Mouse (Mus musculus) embryonic facial prominence, embryonic 11.5 days (tissue): Measurements from ENCODE around the gene Rora. TPM values are rescaled to one million over a fixed set of nuclear protein-coding genes. Genes with fewer than 3 reads are reported as not detected.

Source experiments
- ATAC-seq: fragments of 200-750 bp; cut with Nextera tagmentation; replicated peaks from 2 replicates; pipeline ENCODE4 v1.8.0; 2017; ENCODE audit warnings: low read depth; ENCODE audit not compliant: insufficient number of reproducible peaks, low FRiP score, low TSS enrichment
- DNase-seq: peaks from one replicate; pipeline ENCODE4 v3.0.0-alpha.2; 2015; ENCODE audit warnings: low spot score
- H3K27ac ChIP-seq: fragments of 300-500 bp; sonication (generic); replicated peaks from 2 replicates; pipeline ENCODE4 v1.5.1; 2014; ENCODE audit warnings: mild to moderate bottlenecking, low read depth, low read length, control low read depth
- H3K27me3 ChIP-seq: fragments of 300-500 bp; sonication (generic); 2 replicates; pipeline ENCODE4 v1.6.1; 2014; ENCODE audit warnings: mild to moderate bottlenecking, low read length, moderate library complexity, mixed read lengths; ENCODE audit not compliant: control insufficient read depth, insufficient read depth
- H3K36me3 ChIP-seq: fragments of 300-500 bp; sonication (generic); replicated peaks from 2 replicates; pipeline ENCODE4 v1.6.1; 2014; ENCODE audit warnings: low read depth, mild to moderate bottlenecking, low read length, moderate library complexity, mixed read lengths; ENCODE audit not compliant: control insufficient read depth, insufficient read depth
- H3K4me1 ChIP-seq: fragments of 300-500 bp; sonication (generic); 2 replicates; pipeline ENCODE4 v1.6.1; 2014; ENCODE audit warnings: low read length, mixed read lengths; ENCODE audit not compliant: control insufficient read depth, insufficient read depth
- H3K4me2 ChIP-seq: fragments of 300-500 bp; sonication (generic); 2 replicates; pipeline ENCODE4 v1.6.1; 2014; ENCODE audit warnings: low read depth, mild to moderate bottlenecking, control low read depth, low read length, moderate library complexity
- H3K4me3 ChIP-seq: fragments of 300-500 bp; sonication (generic); 2 replicates; pipeline ENCODE4 v1.5.1; 2014; ENCODE audit warnings: low read depth, low read length, control low read depth
- H3K9ac ChIP-seq: fragments of 300-500 bp; sonication (generic); replicated peaks from 2 replicates; pipeline ENCODE4 v1.6.1; 2014; ENCODE audit warnings: mild to moderate bottlenecking, control low read depth, low read length
- H3K9me3 ChIP-seq: fragments of 300-500 bp; sonication (generic); replicated peaks from 2 replicates; pipeline ENCODE4 v1.6.1; 2016; ENCODE audit warnings: mild to moderate bottlenecking, low read length, inconsistent platforms, mixed read lengths; ENCODE audit not compliant: control insufficient read depth
- WGBS: fragments of 180-500 bp; shearing (Covaris S2); extraction: QIAGEN DNeasy Blood & Tissue Kit; methylation state at CpG from one replicate; pipeline ENCODE4 v1.1.7; 2014; 5-methylcytosine and 5-hydroxymethylcytosine counted together
- polyA plus RNA-seq: library from polyadenylated mRNA; unstranded; fragments of >200 nt; fragmentation: Nextera tagmentation; extraction: Ambion mirVana; gene quantifications from 2 replicates; pipeline ENCODE4 v1.2.1, GENCODE M21; 2014

The Rora gene
- polyA plus RNA-seq, 1 experiment from 2014 or later: 5.7 TPM

- DNase-seq (no peak), ATAC-seq (no peak)
- Histone ChIP-seq H3K27ac (no peak overlapping the region), H3K4me1 (no peaks in the 10 kb centered on the region), H3K4me3 (no peak overlapping the region), H3K36me3 (no peaks in the 10 kb centered on the region), H3K27me3 (no peaks in the 10 kb centered on the region), H3K9ac (no peak overlapping the region), H3K4me2 (no peak overlapping the region), H3K9me3 (no peaks in the 10 kb centered on the region)
- WGBS: 69% methylated on average over 2 of the region's 2 CpGs
These were observed 355.1 kb downstream of the Rora start for GRCm38 (mm10) chr9:69008706-69009105.

DNA sequence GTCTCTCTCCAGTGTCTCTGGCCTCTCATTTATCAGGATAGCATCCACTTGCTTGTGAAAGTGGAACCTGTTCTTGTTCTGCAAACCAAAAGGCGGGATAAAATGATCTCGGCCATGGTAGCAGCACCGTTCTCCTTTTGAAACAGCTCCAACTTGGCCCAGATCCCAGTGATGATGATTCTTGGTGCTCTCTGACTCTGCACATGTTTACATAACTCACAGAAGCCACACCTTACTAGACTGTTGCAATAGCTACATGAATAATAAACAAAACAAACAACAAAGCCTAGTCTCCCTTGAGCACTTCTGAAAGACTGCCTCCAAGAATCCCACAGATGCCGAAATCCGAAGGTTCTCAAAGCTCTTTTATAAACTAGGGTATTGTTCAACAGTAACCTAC, 357.3 kb downstream of the Rora start:
- H3K36me3 ChIP-seq: no peaks in the 10 kb centered on the region
- no peaks in the 10 kb centered on the region for H3K27me3 ChIP-seq
- ATAC-seq (no peak), DNase-seq (no peak)
- H3K9ac ChIP-seq: no peak overlapping the region
- H3K4me2 ChIP-seq: no peak overlapping the region
- H3K9me3 ChIP-seq: no peaks in the 10 kb centered on the region
- no peaks in the 10 kb centered on the region for H3K4me1 ChIP-seq
- no peak overlapping the region for H3K4me3 ChIP-seq
- WGBS: 87% methylated on average over 5 of the region's 5 CpGs
- no peak overlapping the region for H3K27ac ChIP-seq

DNA sequence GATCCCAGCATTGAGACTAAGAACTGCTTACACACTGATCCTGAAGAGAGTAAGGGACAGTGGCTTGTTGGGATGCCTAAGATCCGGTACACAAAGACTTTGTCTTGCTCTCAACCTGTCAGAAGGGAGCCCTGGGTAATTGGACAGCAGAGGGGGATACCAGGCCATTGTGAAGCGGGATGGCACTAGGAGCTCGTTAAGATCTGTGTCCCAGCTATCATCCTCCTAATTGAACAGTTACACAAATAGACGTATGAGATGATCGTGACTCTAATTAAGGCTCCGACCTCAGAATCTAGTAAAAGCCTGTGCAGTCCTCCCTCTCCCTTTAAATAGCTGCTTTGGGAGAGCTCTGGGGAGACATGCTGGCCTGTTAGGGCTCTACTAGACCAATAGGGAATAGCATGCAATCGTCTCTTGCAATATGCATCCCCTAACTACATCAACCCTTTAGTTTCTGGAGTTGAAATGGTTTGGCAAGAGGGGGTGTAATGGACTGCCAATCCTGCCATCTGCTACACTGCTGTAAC, 359.7 kb downstream of the Rora start:
- ATAC-seq (no peak), DNase-seq (no peak)
- Histone ChIP-seq H3K9me3 (no peaks in the 10 kb centered on the region), H3K36me3 (no peaks in the 10 kb centered on the region), H3K4me3 (no peak overlapping the region), H3K4me1 (no peaks in the 10 kb centered on the region), H3K27me3 (no peaks in the 10 kb centered on the region), H3K4me2 (no peak overlapping the region), H3K9ac (no peak overlapping the region), H3K27ac (no peak overlapping the region)
- 74% methylated on average over 7 of the region's 7 CpGs for WGBS

GRCm38 (mm10) chr9:69014203-69014602, 360.6 kb downstream of the Rora start:
- H3K27ac ChIP-seq: no peak overlapping the region
- no peaks in the 10 kb centered on the region for H3K27me3 ChIP-seq
- DNase-seq (no peak), ATAC-seq (no peak)
- no peaks in the 10 kb centered on the region for H3K4me1 ChIP-seq
- H3K9me3 ChIP-seq: no peaks in the 10 kb centered on the region
- no peaks in the 10 kb centered on the region for H3K36me3 ChIP-seq
- no peak overlapping the region for H3K9ac ChIP-seq
- H3K4me2 ChIP-seq: no peak overlapping the region
- WGBS: 94% methylated on average over 2 of the region's 2 CpGs
- no peak overlapping the region for H3K4me3 ChIP-seq

DNA sequence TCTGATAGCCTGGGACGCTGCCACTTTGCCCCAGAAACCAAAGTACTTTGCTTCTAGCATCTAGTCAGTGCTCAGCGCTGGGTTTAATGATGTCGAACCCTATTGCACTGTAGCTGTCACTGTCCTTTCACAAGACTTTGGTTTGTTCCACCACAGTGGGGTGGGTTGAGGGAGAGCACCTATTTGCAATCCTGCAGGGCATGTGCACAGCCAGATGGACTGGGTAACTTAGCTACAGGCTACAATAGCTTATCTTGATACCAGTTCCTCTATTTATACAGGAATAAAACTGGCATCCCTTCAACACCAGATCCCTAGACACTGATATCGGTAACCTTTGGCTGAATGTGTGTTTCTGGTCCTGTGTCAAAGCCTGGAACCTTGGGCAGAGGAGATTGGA, 366.8 kb downstream of the Rora start:
- no peak overlapping the region for H3K4me2 ChIP-seq
- no peaks in the 10 kb centered on the region for H3K4me1 ChIP-seq
- H3K9me3 ChIP-seq: no peaks in the 10 kb centered on the region
- ATAC-seq: no peak
- H3K27me3 ChIP-seq: no peaks in the 10 kb centered on the region
- 92% methylated on average over 4 of the region's 4 CpGs for WGBS
- H3K9ac ChIP-seq: no peak overlapping the region
- no peak for DNase-seq
- H3K27ac ChIP-seq: no peak overlapping the region
- H3K36me3 ChIP-seq: no peaks in the 10 kb centered on the region
- H3K4me3 ChIP-seq: no peak overlapping the region

GRCm38 (mm10) chr9:69021482-69021881, 367.9 kb downstream of the Rora start:
- ATAC-seq (no peak), DNase-seq (no peak)
- no peaks in the 10 kb centered on the region for H3K9me3 ChIP-seq
- no peaks in the 10 kb centered on the region for H3K36me3 ChIP-seq
- H3K9ac ChIP-seq: no peak overlapping the region
- WGBS: 70% methylated on average over 1 of the region's 1 CpGs
- no peak overlapping the region for H3K27ac ChIP-seq
- no peaks in the 10 kb centered on the region for H3K27me3 ChIP-seq
- no peak overlapping the region for H3K4me3 ChIP-seq
- no peak overlapping the region for H3K4me2 ChIP-seq
- H3K4me1 ChIP-seq: no peaks in the 10 kb centered on the region

DNA sequence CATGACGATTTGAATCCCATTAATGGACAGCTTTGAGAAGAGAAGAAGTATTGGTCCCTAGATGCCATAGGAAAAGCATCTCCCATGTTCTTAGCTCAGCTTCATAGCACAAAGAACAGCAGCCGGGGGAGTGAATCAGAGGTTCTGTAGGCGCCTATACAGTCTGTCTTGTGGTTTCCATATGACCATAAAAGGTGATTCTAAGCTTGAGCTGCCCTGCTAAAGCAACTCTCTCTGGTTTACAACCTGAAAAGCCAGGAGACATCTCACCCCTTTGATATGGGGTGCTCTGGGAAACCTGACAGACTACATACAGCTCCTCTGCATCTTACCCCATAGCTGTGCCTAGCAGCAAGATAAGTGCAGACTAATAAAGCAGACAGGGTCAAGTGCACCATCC, 369.7 kb downstream of the Rora start:
- Histone ChIP-seq H3K27me3 (no peaks in the 10 kb centered on the region), H3K9me3 (no peaks in the 10 kb centered on the region), H3K4me1 (no peaks in the 10 kb centered on the region), H3K27ac (no peak overlapping the region), H3K9ac (no peak overlapping the region), H3K4me2 (no peak overlapping the region), H3K4me3 (no peak overlapping the region), H3K36me3 (no peaks in the 10 kb centered on the region)
- 83% methylated on average over 3 of the region's 3 CpGs for WGBS
- DNase-seq (no peak), ATAC-seq (no peak)

- H3K9ac ChIP-seq: no peak overlapping the region
- H3K4me3 ChIP-seq: no peak overlapping the region
- DNase-seq (no peak), ATAC-seq (no peak)
- no peaks in the 10 kb centered on the region for H3K4me1 ChIP-seq
- H3K9me3 ChIP-seq: no peaks in the 10 kb centered on the region
- no peaks in the 10 kb centered on the region for H3K27me3 ChIP-seq
- H3K27ac ChIP-seq: no peak overlapping the region
- 75% methylated on average over 4 of the region's 4 CpGs for WGBS
- no peak overlapping the region for H3K4me2 ChIP-seq
- H3K36me3 ChIP-seq: no peaks in the 10 kb centered on the region
These were observed 374.6 kb downstream of the Rora start for GRCm38 (mm10) chr9:69028177-69028576.
